Mouse (Mus musculus): ENCODE measurements at regions not wholly inside any gene's neighbourhood (a gene's known extent, or its start where the extent isn't known, plus 50 kb on each side); places are given as distances from the start of the nearest gene placed in this dataset.

DNA sequence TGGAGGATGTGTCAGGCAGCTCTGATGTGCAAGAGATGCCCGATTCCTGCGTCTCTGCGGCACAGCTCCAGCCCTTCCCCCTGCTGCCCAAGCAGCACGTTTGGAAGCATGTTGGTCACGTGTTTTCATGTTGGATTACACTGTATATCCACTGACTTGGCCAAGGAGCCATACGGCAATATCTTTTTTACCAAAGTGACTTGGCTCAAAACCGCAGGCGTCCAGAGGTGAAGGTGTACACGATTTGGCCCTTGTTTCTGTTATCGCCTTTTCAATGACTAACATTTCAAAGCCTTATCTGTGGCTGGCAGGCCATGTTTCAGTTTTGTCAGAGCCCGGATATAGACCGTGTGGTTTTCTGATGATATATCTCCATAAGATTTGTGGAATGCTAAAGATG lies 173.2 kb downstream of the Tbx18 start:
- 58% methylated on average over 12 of the region's 12 CpGs for WGBS

DNA sequence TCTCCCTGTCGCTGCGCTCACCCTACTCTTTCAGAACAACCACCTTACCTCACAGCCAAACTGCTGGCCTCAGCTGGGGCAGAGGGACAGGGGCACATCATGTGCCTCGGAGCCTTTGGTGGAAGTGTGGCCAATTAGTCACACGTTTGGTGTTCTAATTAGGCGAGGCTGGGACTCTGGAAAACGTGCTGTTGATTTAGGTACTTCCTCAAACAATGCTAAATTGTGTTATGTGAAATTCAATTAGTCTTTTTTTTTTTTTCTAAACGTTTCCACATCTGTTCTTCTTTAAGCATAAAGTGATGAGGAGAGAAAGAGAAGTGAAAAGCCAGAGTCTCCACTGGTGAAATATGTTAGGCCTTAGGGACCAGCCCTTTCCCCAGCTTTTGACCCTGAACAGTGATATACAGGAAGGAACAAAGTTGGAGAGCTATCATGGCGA lies 174.1 kb downstream of the Tbx18 start:
- Histone ChIP-seq H3K4me2 (no peak overlapping the region), H3K27ac (no peak overlapping the region), H3K36me3 (no peaks in the 10 kb centered on the region), H3K4me3 (replicated peaks) (no peak overlapping the region), H3K9me3 (replicated peaks) (no peaks in the 10 kb centered on the region), H3K27me3 (peaks cover 6% of the 10 kb centered on the region), H3K9ac (no peak overlapping the region), H3K4me1 (no peaks in the 10 kb centered on the region; the same call in 1 of the 2 replicates)
- 0 out of 2 replicates have a peak, but pooled peaks have one; percentile 43 for ATAC-seq (replicated peaks; ENCODE audit: low FRiP score)
- 18% methylated on average over 8 of the region's 8 CpGs for WGBS

More for the DNA sequence above, 173.2 kb downstream of the Tbx18 start:
- H3K27ac ChIP-seq, result no peak overlapping the region
- H3K36me3 ChIP-seq, result no peaks in the 10 kb centered on the region
- peaks cover under 1% of the 10 kb centered on the region; the same call in 1 of the 2 replicates for H3K4me1 ChIP-seq
- peak overlapping the region; percentile 22 for H3K4me2 ChIP-seq
- H3K27me3 ChIP-seq, result peaks cover 6% of the 10 kb centered on the region
- no peaks in the 10 kb centered on the region for H3K9me3 ChIP-seq (replicated peaks)
- no peak overlapping the region for H3K9ac ChIP-seq
- no peak overlapping the region for H3K4me3 ChIP-seq (replicated peaks)
- no peak for ATAC-seq (replicated peaks; ENCODE audit: low FRiP score)

DNA sequence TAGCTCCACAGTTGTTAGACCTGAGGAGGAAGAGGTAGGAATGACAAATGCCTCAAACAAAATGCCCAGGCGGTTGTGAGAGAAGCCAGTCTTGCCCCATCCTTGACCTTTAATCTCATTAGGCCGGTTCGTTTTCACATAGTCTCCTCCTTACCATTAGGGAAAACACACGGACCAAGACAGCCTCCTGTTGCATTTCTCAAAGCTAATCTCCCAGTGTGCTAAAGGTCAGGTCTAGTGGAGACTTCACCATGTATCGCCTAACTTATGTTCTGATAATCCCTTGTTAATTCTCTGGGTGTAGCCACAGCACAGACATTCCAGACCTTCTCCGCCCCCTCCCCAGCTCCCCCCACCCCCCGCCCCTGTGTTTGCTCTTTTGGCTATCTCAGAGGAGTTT lies 174.5 kb downstream of the Tbx18 start:
- H3K4me3 ChIP-seq (replicated peaks), result no peak overlapping the region
- H3K4me2 ChIP-seq, result no peak overlapping the region
- H3K9ac ChIP-seq, result no peak overlapping the region
- 18% methylated on average over 7 of the region's 7 CpGs for WGBS
- ATAC-seq (replicated peaks; ENCODE audit: low FRiP score), result 0 out of 2 replicates have a peak, but pooled peaks have one; percentile 9
- H3K4me1 ChIP-seq, result no peaks in the 10 kb centered on the region; the same call in 1 of the 2 replicates
- H3K9me3 ChIP-seq (replicated peaks), result no peaks in the 10 kb centered on the region
- H3K27ac ChIP-seq, result no peak overlapping the region
- H3K27me3 ChIP-seq, result peaks cover 3% of the 10 kb centered on the region
- no peaks in the 10 kb centered on the region for H3K36me3 ChIP-seq

DNA sequence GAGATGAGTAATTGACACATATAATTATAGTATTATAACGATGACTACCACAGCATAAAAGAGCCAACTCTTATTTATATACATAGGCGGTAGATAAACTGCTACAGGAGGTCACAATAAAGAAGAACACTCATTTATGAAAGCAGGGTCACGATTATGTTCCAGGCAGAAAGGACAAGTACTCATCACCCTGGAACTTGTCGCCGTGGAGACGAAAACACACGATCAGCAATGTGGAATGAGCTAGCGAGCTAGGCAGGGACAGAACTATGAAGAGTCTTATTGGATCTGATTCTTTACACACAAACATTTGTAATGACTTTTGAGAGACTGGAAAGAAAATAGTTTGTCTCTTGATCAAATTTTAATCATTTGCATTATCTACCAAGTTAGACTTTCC lies 197.9 kb downstream of the Tbx18 start:
- Histone ChIP-seq H3K27me3 (no peaks in the 10 kb centered on the region), H3K9me3 (replicated peaks) (no peaks in the 10 kb centered on the region), H3K4me2 (no peak overlapping the region), H3K4me1 (no peaks in the 10 kb centered on the region), H3K9ac (no peak overlapping the region), H3K36me3 (no peaks in the 10 kb centered on the region), H3K4me3 (replicated peaks) (no peak overlapping the region), H3K27ac (no peak overlapping the region)
- 84% methylated on average over 8 of the region's 8 CpGs for WGBS
- no peak for ATAC-seq (replicated peaks; ENCODE audit: low FRiP score)

DNA sequence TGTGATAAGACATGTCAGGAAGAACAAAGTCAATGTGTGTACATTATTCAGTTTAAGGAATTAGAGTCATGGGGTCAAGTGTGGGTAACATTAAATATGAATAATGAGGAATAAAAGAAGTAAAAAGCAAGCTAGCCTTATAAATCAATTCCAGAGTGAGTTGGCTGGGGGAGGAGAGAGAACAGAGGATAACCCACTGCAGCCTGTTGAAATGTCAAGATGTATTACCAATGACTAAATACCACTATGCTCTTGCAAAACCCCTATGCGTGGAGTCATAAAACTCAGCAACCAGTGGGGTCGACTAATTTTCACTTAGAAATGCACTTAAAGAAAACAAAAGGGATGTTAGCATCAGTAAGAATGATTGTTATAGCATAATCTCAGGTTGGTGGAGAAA lies 201.2 kb downstream of the Tbx18 start:
- no peaks in the 10 kb centered on the region for H3K27me3 ChIP-seq
- no peaks in the 10 kb centered on the region for H3K36me3 ChIP-seq
- no peaks in the 10 kb centered on the region for H3K9me3 ChIP-seq (replicated peaks)
- H3K4me3 ChIP-seq (replicated peaks), result no peak overlapping the region
- no peak overlapping the region for H3K27ac ChIP-seq
- ATAC-seq (replicated peaks; ENCODE audit: low FRiP score), result no peak
- H3K4me2 ChIP-seq, result no peak overlapping the region
- no peak overlapping the region for H3K9ac ChIP-seq
- WGBS, result 49% methylated on average over 2 of the region's 2 CpGs
- H3K4me1 ChIP-seq, result no peaks in the 10 kb centered on the region

DNA sequence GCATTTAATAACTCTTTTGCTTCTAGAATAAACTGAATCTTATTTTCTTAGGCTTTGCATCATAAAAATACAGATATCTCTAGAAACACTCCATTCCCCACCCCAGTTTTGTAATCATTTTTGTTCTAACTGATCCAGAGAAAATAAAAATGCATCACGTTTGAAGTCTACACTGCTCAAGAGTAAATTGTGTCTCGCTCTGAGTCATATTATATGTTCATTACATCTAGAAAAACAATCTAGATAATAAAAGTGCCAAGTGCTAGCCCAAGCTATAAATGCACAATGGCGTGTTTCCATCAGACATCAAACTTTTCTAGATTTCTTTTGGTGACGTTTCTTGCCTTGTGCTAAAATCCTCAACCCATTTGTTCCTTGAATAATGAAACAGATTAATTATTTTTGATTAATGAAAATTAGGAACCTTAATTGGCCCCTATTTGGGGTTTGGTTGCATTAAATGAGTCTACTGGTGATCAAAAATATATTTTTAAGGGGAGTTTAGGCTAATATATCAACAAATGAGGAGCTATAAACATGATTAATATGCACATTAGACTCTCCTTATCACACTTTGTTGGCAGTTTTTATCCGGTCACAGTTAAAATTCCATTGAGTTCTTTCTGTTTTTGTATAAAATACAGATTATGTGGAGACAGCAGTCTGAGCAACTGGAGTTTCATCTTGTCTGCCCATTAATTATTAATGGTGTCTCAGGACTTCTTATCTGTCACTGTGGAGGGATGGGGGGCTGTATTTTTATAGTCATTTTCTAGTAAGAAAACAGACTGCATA lies 206.0 kb downstream of the Tbx18 start:
- Histone ChIP-seq H3K4me2 (no peak overlapping the region), H3K36me3 (no peaks in the 10 kb centered on the region), H3K4me1 (no peaks in the 10 kb centered on the region), H3K9ac (no peak overlapping the region), H3K27me3 (no peaks in the 10 kb centered on the region), H3K9me3 (replicated peaks) (no peaks in the 10 kb centered on the region), H3K4me3 (replicated peaks) (no peak overlapping the region), H3K27ac (no peak overlapping the region)
- ATAC-seq (replicated peaks; ENCODE audit: low FRiP score), result peak; percentile 66; the same call in 1 of the 2 replicates
- WGBS, result 40% methylated on average over 5 of the region's 5 CpGs

DNA sequence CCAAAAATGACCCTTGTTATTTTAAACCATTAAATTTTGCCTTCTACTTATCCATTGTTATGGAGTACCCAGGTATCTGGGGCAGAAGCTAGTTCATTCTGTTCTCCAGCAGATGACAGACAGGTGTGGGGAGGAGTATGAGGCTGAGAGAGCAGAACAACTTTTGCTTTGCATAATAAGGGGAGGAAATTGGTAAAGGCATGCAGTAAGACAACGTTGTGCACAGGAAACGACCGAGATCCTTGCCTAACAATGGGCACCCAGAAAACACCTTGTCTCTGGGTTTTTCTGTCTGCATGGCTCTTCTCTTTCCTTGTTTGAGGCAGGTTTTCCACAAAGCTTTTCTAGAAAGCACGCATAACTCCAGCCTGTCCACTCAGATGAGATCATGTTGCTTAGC lies 220.4 kb downstream of the Tbx18 start:
- WGBS, result 67% methylated on average over 4 of the region's 4 CpGs
- H3K4me2 ChIP-seq, result no peak overlapping the region
- H3K36me3 ChIP-seq, result no peaks in the 10 kb centered on the region
- H3K9me3 ChIP-seq (replicated peaks), result no peaks in the 10 kb centered on the region
- no peaks in the 10 kb centered on the region for H3K4me1 ChIP-seq
- no peak overlapping the region for H3K27ac ChIP-seq
- ATAC-seq (replicated peaks; ENCODE audit: low FRiP score), result no peak
- H3K9ac ChIP-seq, result no peak overlapping the region
- H3K4me3 ChIP-seq (replicated peaks), result no peak overlapping the region
- H3K27me3 ChIP-seq, result no peaks in the 10 kb centered on the region

DNA sequence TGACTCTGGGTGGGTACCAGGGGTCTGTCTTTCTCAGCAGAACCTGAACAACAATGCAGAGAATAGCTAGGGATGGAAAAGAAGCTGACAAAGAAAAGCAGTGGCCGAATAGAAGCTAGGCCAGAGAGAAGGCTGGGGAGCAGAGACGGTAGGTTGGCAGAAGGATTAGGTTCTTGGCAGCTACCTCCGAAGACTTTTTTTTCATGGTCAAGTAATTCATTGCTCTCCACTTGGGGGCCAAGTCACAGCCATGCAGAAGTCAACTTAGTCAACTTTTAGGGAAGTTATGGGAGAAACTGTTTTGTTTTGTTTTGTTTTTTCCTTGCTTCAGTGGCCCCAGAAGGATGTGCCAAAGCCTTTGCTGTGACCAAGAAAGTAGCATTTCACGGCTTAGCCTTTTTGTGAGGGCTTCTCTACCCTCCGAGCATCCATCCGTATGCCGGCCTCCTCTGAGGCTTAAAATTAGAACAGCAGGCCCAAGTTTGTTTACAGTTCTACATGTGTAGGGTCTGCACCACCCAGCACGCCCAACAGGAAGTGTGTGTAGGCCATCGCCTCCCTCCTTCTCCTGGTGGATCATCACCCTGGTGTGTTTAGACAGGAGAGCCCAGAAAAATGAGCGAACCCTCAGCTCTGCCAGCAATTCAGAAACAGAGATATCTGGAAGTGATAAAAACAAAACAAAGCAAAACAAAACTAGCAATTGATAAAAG lies 226.2 kb downstream of the Tbx18 start:
- Histone ChIP-seq H3K4me2 (no peak overlapping the region), H3K9me3 (replicated peaks) (no peaks in the 10 kb centered on the region), H3K9ac (no peak overlapping the region), H3K27me3 (no peaks in the 10 kb centered on the region), H3K4me3 (replicated peaks) (no peak overlapping the region), H3K4me1 (no peaks in the 10 kb centered on the region), H3K36me3 (no peaks in the 10 kb centered on the region), H3K27ac (no peak overlapping the region)
- ATAC-seq (replicated peaks; ENCODE audit: low FRiP score), result no peak
- WGBS, result 37% methylated on average over 10 of the region's 10 CpGs

DNA sequence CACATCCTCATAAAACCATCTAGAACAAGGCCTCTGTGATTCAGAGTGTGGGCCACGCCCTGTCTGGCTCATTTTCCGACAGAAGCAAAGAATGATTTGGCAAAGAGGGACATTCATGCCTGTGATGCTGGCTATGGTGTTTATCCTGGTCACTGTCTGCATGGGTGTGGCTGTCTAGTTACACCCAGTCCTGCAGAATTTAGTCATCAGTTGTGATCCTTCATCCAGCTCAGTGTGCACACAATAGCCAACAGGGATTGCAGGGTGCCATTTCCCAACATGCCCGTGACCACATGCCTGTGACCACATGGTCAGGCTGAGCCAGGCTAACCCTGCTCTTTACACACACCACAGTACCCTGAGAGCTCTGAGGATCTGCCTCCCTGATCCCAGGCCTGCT lies 208.8 kb upstream of the Cep162 start:
- Histone ChIP-seq H3K9ac (no peak overlapping the region), H3K27me3 (no peaks in the 10 kb centered on the region), H3K9me3 (replicated peaks) (no peaks in the 10 kb centered on the region), H3K4me1 (no peaks in the 10 kb centered on the region), H3K27ac (no peak overlapping the region), H3K36me3 (no peaks in the 10 kb centered on the region), H3K4me3 (replicated peaks) (no peak overlapping the region), H3K4me2 (no peak overlapping the region)
- no peak for ATAC-seq (replicated peaks; ENCODE audit: low FRiP score)
- WGBS, result 70% methylated on average over 3 of the region's 3 CpGs

DNA sequence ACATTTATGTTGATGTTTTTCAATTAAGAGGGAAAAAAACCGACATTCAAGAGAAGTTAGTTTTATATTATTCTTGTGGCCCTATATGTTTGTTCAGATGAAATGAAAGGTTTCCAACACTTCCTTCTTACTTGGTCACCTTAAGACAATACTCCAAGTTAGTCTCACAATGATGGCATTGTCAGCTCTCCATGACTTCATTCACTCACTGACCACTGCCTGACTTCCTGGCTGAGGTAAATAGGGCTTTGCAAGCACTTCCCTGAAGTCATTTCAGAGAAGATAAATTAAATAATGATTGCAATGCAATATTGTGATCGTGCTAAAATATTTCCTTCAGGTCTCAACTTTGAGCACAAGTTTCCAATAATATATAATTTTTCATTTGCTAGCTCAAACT lies 197.9 kb upstream of the Cep162 start:
- WGBS, result 84% methylated on average over 2 of the region's 2 CpGs

DNA sequence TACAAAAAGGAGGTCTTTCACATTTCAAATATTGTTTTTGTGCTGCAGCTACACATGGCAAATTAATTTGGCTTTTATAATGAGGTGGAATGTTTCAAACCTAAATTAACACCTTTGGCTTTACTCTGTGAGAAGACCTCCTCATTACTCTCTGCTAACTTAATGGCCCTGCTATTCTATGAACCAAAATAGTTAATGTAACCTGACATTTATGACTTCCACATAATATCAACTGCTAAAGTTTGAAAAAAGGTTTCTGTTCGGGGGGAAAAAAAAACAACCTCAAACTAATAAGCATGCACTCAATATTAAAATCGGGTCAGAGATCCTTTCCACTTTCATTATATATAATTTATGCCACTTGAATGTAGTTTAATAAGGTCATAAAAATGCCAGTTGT lies 197.2 kb upstream of the Cep162 start:
- Histone ChIP-seq H3K36me3 (no peaks in the 10 kb centered on the region), H3K4me3 (replicated peaks) (no peak overlapping the region), H3K27me3 (no peaks in the 10 kb centered on the region; the same call in 1 of the 2 replicates), H3K27ac (no peak overlapping the region), H3K9me3 (replicated peaks) (no peaks in the 10 kb centered on the region), H3K9ac (no peak overlapping the region), H3K4me2 (no peak overlapping the region), H3K4me1 (no peaks in the 10 kb centered on the region)
- WGBS, result 48% methylated on average over 2 of the region's 2 CpGs
- no peak for ATAC-seq (replicated peaks; ENCODE audit: low FRiP score)

More for the DNA sequence above, 197.9 kb upstream of the Cep162 start:
- H3K4me1 ChIP-seq, result no peaks in the 10 kb centered on the region
- H3K27ac ChIP-seq, result no peak overlapping the region
- H3K9me3 ChIP-seq (replicated peaks), result no peaks in the 10 kb centered on the region
- no peaks in the 10 kb centered on the region for H3K36me3 ChIP-seq
- no peak overlapping the region for H3K4me2 ChIP-seq
- H3K9ac ChIP-seq, result no peak overlapping the region
- H3K4me3 ChIP-seq (replicated peaks), result no peak overlapping the region
- no peak for ATAC-seq (replicated peaks; ENCODE audit: low FRiP score)
- no peaks in the 10 kb centered on the region for H3K27me3 ChIP-seq

DNA sequence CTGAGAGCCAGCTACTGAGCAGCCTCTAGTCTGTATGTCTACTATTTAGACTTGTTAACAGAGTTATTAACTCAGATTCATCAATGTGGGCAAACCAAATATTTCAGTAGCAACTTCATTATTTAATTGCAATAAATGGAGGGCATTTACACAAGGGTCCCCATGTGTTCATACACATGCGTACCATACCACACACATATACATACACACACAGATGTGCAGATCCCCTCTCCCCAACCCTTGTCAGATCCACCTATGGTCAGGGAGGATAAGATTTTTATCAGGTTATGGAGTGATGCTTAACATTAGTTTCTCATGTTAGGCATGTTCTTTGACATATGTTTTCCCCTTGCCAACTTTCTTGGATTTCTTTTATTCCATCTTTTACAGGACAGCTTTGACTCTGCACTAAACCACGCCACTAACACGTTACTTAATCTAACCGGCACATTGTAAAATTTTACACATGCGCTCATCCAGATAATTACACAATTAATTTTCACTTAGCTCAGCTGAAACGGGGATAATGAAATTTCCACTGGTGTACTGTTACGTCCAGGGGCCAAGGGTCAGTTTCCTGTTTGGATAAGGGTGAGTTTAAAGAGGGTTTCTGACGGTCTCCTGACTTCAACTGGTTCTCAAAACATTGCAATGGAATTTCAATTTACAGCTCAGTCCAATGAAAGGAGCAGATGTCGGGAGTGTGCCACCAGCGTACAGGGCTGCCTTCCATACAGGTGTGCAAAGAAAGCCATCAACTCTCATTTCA lies 188.3 kb upstream of the Cep162 start:
- peak; percentile 69; the same call in 1 of the 2 replicates for ATAC-seq (replicated peaks; ENCODE audit: low FRiP score)
- H3K27me3 ChIP-seq, result peaks cover 36% of the 10 kb centered on the region

More for the DNA sequence above, 188.3 kb upstream of the Cep162 start:
- Histone ChIP-seq H3K4me1 (peaks cover 5% of the 10 kb centered on the region; the same call in 1 of the 2 replicates), H3K27ac (no peak overlapping the region), H3K4me3 (replicated peaks) (no peak overlapping the region), H3K36me3 (no peaks in the 10 kb centered on the region), H3K9me3 (replicated peaks) (no peaks in the 10 kb centered on the region), H3K4me2 (no peak overlapping the region), H3K9ac (no peak overlapping the region)
- 18% methylated on average over 10 of the region's 10 CpGs for WGBS

Measured in kidney, embryonic 15.5 days (tissue).